Mouse (Mus musculus): ENCODE measurements around the gene Sfxn2. TPM values are rescaled to one million over a fixed set of nuclear protein-coding genes. Genes with fewer than 3 reads are reported as not detected.

Sfxn2 gene
- polyA plus RNA-seq, 1 experiment from 2014 or later = 9.7 TPM

DNA sequence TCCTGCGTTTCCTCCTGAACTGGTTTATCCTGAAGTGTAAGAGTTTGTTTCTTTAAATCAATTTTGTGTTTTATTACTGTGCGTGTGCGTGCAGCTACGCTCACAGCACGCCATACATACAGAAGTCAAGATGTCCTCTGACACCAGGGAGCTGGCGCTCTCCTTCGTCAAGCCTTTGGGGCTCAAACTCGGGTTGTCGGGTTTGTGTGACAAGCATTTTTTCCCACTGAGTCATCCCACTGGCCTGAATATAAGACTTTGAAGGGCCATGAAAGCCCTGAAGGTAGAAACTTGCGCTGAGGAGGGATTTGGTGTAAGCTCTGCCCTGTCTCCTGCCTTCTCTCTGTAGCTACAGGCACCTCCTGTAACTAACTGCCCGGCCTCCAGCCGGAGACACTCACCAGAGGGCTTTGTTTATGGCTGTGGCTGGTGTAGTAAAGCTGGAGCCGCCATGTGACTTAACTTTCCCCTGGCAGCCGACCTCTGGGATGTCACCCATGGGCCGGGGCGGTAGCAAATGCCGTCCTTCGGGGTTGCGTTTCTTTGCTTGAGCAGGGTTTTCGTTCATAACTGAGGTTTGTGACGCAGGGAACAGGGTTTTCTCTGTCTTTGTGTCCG, 69.1 kb downstream of the Sfxn2 start:
- H3K36me3 ChIP-seq (ENCODE audit: control insufficient read depth, insufficient read depth, low read length) = no peaks in the 10 kb centered on the region; the same call in 1 of the 2 replicates
- H3K4me3 ChIP-seq (ENCODE audit: low read depth, low read length) = no peak overlapping the region
- 67% methylated on average over 22 of the region's 22 CpGs for WGBS
- peaks cover 16% of the 10 kb centered on the region for H3K4me1 ChIP-seq (ENCODE audit: control insufficient read depth, insufficient read depth, low read length)
- ATAC-seq = no peak
- no peak overlapping the region for H3K9ac ChIP-seq (ENCODE audit: low read depth, low read length)
- no peaks in the 10 kb centered on the region for H3K9me3 ChIP-seq (replicated peaks; ENCODE audit: control insufficient read depth, low read length, poor library complexity, severe bottlenecking)
- peak overlapping the region; percentile 23 for H3K27ac ChIP-seq (ENCODE audit: low read length)
- H3K4me2 ChIP-seq (ENCODE audit: low read length) = no peak overlapping the region
- H3K27me3 ChIP-seq (ENCODE audit: control insufficient read depth, insufficient read depth, low read depth, low read length) = no peaks in the 10 kb centered on the region

DNA sequence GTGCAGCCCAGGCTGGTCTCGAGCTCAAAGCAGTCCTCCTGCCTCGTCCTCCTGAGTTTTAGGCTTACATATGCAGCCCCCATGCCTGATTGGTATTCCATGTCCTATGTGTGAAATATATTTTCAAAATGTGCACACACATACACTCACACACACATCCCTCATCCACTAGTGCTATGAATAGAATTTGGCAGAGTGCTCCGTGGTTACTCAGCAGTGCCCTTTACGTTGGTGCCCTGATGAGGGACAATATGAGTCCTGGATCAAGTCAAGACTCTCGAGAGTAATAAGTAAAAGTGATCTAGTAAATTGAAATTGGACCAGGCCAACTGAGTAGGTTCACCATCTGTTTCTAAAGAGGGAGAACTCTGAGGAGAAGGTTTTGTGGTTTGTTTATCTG, 70.1 kb downstream of the Sfxn2 start:
- Histone ChIP-seq H3K9me3 (replicated peaks; ENCODE audit: control insufficient read depth, low read length, poor library complexity, severe bottlenecking) (no peaks in the 10 kb centered on the region), H3K36me3 (ENCODE audit: control insufficient read depth, insufficient read depth, low read length) (no peaks in the 10 kb centered on the region; the same call in 1 of the 2 replicates), H3K4me3 (ENCODE audit: low read depth, low read length) (no peak overlapping the region), H3K9ac (ENCODE audit: low read depth, low read length) (no peak overlapping the region), H3K27me3 (ENCODE audit: control insufficient read depth, insufficient read depth, low read depth, low read length) (no peaks in the 10 kb centered on the region), H3K4me2 (ENCODE audit: low read length) (no peak overlapping the region), H3K27ac (ENCODE audit: low read length) (no peak overlapping the region), H3K4me1 (ENCODE audit: control insufficient read depth, insufficient read depth, low read length) (peaks cover 16% of the 10 kb centered on the region)
- no peak for ATAC-seq
- 81% methylated on average over 5 of the region's 5 CpGs for WGBS

DNA sequence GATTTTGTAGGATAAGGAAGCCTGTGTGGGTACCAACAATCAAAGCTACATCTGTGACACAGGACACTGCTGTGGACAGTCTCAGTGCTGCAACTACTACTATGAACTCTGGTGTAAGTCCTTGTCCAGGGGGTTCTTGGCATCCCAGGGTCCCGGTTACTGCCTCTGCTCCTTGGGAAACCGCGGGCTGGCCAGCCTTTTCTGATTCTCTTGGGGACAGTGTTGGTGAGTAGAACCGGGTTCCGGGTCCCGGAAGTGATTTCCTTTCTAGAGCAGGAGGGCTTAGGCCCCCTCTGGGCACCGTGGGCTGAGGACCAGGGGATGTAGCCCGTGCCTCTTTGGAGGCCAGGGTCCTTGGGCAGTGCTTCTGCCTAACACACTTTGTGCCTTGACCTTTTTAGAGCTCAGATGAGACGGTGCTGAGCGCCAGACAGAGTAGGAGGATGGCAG, 71.2 kb downstream of the Sfxn2 start:
- Histone ChIP-seq H3K9ac (ENCODE audit: low read depth, low read length) (peak overlapping the region; percentile 13; the same call in 1 of the 2 replicates), H3K36me3 (ENCODE audit: control insufficient read depth, insufficient read depth, low read length) (no peaks in the 10 kb centered on the region; the same call in 1 of the 2 replicates)
- no peak for ATAC-seq

DNA sequence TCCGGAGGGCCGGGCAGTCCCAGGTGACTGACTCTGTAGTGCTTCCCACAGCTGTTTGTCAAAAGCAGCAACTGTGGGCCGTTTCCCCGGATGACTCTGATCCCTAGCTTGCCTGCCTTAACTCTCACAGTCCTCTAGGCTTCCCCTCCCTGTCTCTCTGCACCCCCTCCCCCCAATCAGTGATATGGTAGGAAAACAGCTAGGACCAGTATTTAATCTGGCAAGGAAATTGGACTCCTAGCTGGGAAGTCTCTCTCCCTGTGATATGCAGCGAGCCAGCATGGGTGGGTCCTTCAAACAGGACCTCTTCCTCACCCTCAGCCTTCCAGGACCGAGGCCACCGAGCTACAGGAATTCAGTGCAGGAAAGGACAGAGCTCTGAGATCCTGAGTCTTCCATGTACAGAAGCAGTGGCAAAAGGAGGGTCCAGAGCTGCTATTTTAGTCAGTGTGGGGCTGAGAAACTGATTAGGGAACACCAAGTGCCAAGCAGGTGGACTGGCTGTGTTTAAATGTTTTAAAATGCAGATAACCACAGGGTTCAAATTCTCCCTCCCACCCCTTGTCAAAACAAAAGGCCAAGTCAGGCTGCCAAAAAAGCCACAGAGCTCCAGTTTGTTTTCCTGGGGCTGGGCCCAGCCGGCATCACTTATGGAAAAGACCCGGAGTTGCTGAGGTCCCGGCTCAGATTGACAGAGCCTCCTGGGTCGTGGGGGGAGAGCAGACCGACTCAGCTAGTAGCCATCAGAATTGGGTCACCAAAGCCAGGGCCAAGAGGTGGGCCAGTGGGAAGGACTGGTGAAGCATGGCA, 71.8 kb downstream of the Sfxn2 start:
- H3K27me3 ChIP-seq (ENCODE audit: control insufficient read depth, insufficient read depth, low read depth, low read length) = no peaks in the 10 kb centered on the region
- no peaks in the 10 kb centered on the region for H3K9me3 ChIP-seq (replicated peaks; ENCODE audit: control insufficient read depth, low read length, poor library complexity, severe bottlenecking)
- H3K36me3 ChIP-seq (ENCODE audit: control insufficient read depth, insufficient read depth, low read length) = no peaks in the 10 kb centered on the region; the same call in 1 of the 2 replicates
- ATAC-seq = no peak
- no peak overlapping the region for H3K4me2 ChIP-seq (ENCODE audit: low read length)
- no peak overlapping the region for H3K4me3 ChIP-seq (ENCODE audit: low read depth, low read length)
- WGBS = 28% methylated on average over 12 of the region's 12 CpGs
- H3K4me1 ChIP-seq (ENCODE audit: control insufficient read depth, insufficient read depth, low read length) = peaks cover 16% of the 10 kb centered on the region
- H3K9ac ChIP-seq (ENCODE audit: low read depth, low read length) = peak overlapping the region; percentile 13; the same call in 1 of the 2 replicates
- peak overlapping the region; percentile 39 for H3K27ac ChIP-seq (ENCODE audit: low read length)

More for the DNA sequence above, 71.2 kb downstream of the Sfxn2 start:
- H3K4me3 ChIP-seq (ENCODE audit: low read depth, low read length) = no peak overlapping the region
- WGBS = 77% methylated on average over 10 of the region's 10 CpGs
- no peaks in the 10 kb centered on the region for H3K27me3 ChIP-seq (ENCODE audit: control insufficient read depth, insufficient read depth, low read depth, low read length)
- no peak overlapping the region for H3K4me2 ChIP-seq (ENCODE audit: low read length)
- H3K27ac ChIP-seq (ENCODE audit: low read length) = 0 out of 2 replicates have a peak overlapping the region, but pooled peaks have one; percentile 18
- peaks cover 16% of the 10 kb centered on the region for H3K4me1 ChIP-seq (ENCODE audit: control insufficient read depth, insufficient read depth, low read length)
- no peaks in the 10 kb centered on the region for H3K9me3 ChIP-seq (replicated peaks; ENCODE audit: control insufficient read depth, low read length, poor library complexity, severe bottlenecking)

DNA sequence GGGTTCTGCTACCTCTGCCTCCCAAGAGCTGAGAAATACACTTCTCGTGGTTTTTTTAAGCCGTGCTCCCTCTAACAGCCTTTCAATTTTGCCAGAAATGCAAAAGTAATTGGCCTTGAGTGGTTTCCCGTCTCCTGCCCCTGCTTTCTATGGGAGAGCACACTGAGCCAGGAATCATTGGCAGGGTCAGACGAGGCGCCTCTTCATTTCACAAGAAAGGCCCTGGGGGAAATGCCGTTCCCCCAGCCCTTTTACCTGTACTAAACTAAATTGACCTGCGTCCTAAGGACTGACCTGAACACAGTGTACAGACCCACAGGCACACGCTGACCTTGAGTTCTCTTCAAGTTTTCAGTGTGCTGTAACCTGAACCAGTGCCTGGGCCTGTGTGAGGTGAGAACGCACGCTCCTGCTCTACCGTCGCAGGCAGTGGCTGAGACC, 72.9 kb downstream of the Sfxn2 start:
- no peaks in the 10 kb centered on the region; the same call in 1 of the 2 replicates for H3K36me3 ChIP-seq (ENCODE audit: control insufficient read depth, insufficient read depth, low read length)
- WGBS = 85% methylated on average over 12 of the region's 12 CpGs

DNA sequence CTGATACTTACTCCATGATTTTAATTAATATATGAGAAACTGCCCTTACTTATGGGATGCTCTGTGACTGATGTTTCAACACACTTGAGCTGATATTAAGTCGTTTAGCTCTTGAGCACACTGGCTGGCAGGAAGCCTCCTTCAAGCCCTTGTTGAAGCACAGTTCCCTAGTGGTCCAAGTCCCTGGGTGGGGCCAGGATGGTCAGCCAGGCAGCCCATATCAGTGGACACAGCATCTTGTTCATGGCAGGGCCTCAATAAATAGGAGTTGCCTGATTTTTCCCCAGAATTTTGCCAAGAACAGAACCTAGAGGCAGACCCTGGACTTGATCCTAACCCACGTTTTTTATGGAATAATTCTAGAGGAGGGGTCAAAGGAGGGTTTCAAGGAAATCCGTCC, 74.1 kb downstream of the Sfxn2 start:
- no peaks in the 10 kb centered on the region; the same call in none of the 2 replicates for H3K36me3 ChIP-seq (ENCODE audit: control insufficient read depth, insufficient read depth, low read length)
- H3K4me1 ChIP-seq (ENCODE audit: control insufficient read depth, insufficient read depth, low read length) = peaks cover 6% of the 10 kb centered on the region; the same call in 1 of the 2 replicates
- 77% methylated on average over 3 of the region's 3 CpGs for WGBS
- no peaks in the 10 kb centered on the region for H3K27me3 ChIP-seq (ENCODE audit: control insufficient read depth, insufficient read depth, low read depth, low read length)
- no peak for ATAC-seq
- H3K4me3 ChIP-seq (ENCODE audit: low read depth, low read length) = no peak overlapping the region
- no peak overlapping the region for H3K9ac ChIP-seq (ENCODE audit: low read depth, low read length)
- no peak overlapping the region for H3K4me2 ChIP-seq (ENCODE audit: low read length)
- no peaks in the 10 kb centered on the region for H3K9me3 ChIP-seq (replicated peaks; ENCODE audit: control insufficient read depth, low read length, poor library complexity, severe bottlenecking)
- H3K27ac ChIP-seq (ENCODE audit: low read length) = no peak overlapping the region

More for the DNA sequence above, 72.9 kb downstream of the Sfxn2 start:
- Histone ChIP-seq H3K4me1 (ENCODE audit: control insufficient read depth, insufficient read depth, low read length) (peaks cover 16% of the 10 kb centered on the region), H3K4me2 (ENCODE audit: low read length) (no peak overlapping the region), H3K27ac (ENCODE audit: low read length) (0 out of 2 replicates have a peak overlapping the region, but pooled peaks have one; percentile 33), H3K9me3 (replicated peaks; ENCODE audit: control insufficient read depth, low read length, poor library complexity, severe bottlenecking) (no peaks in the 10 kb centered on the region), H3K4me3 (ENCODE audit: low read depth, low read length) (no peak overlapping the region), H3K9ac (ENCODE audit: low read depth, low read length) (no peak overlapping the region), H3K27me3 (ENCODE audit: control insufficient read depth, insufficient read depth, low read depth, low read length) (no peaks in the 10 kb centered on the region)
- ATAC-seq = no peak

Other genes with a start within 250 kb of the Sfxn2 start
- gene Psd, start 246.2 kb upstream of the Sfxn2 start, polyA plus RNA-seq (2015; fragmentation: Nextera tagmentation; extraction: Ambion mirVana) = 129 and 146 TPM in 2 replicates
- gene Fbxl15, start 245.2 kb upstream of the Sfxn2 start, polyA plus RNA-seq (2015; fragmentation: Nextera tagmentation; extraction: Ambion mirVana) = 49.5 and 51.3 TPM in 2 replicates
- gene Cuedc2, start 234.7 kb upstream of the Sfxn2 start, polyA plus RNA-seq (2015; fragmentation: Nextera tagmentation; extraction: Ambion mirVana) = 313 and 332 TPM in 2 replicates
- 10.7 and 11.8 TPM in 2 replicates for gene Mfsd13a, start 232.2 kb upstream of the Sfxn2 start, polyA plus RNA-seq (2015; fragmentation: Nextera tagmentation; extraction: Ambion mirVana)
- gene 2310034G01Rik, start 223.1 kb upstream of the Sfxn2 start, polyA plus RNA-seq (2015; fragmentation: Nextera tagmentation; extraction: Ambion mirVana) = 1.4 and 2.7 TPM in 2 replicates
- 378 and 383 TPM in 2 replicates for gene Actr1a, start 177.6 kb upstream of the Sfxn2 start, polyA plus RNA-seq (2015; fragmentation: Nextera tagmentation; extraction: Ambion mirVana)
- 19.0 and 22.5 TPM in 2 replicates for gene Sufu, start 176.5 kb upstream of the Sfxn2 start, polyA plus RNA-seq (2015; fragmentation: Nextera tagmentation; extraction: Ambion mirVana)
- 25.9 and 26.8 TPM in 2 replicates for gene Trim8, start 71.7 kb upstream of the Sfxn2 start, polyA plus RNA-seq (2015; fragmentation: Nextera tagmentation; extraction: Ambion mirVana)
- 213 and 226 TPM in 2 replicates for gene Arl3, start 167 bp upstream of the Sfxn2 start, polyA plus RNA-seq (2015; fragmentation: Nextera tagmentation; extraction: Ambion mirVana)
- gene Wbp1l, start 25.7 kb downstream of the Sfxn2 start, polyA plus RNA-seq (2015; fragmentation: Nextera tagmentation; extraction: Ambion mirVana) = 34.0 and 34.8 TPM in 2 replicates
- gene Cyp17a1, start 99.8 kb downstream of the Sfxn2 start, polyA plus RNA-seq (2015; fragmentation: Nextera tagmentation; extraction: Ambion mirVana) = not detected in 2 replicates
- gene Borcs7, start 116.5 kb downstream of the Sfxn2 start, polyA plus RNA-seq (2015; fragmentation: Nextera tagmentation; extraction: Ambion mirVana) = 24.6 and 27.6 TPM in 2 replicates
- 35.6 and 38.1 TPM in 2 replicates for gene As3mt, start 134.1 kb downstream of the Sfxn2 start, polyA plus RNA-seq (2015; fragmentation: Nextera tagmentation; extraction: Ambion mirVana)
- 6.8 and 7.0 TPM in 2 replicates for gene Cnnm2, start 188.2 kb downstream of the Sfxn2 start, polyA plus RNA-seq (2015; fragmentation: Nextera tagmentation; extraction: Ambion mirVana)

Measured in midbrain, embryonic 16.5 days (tissue).